Mouse (Mus musculus): ENCODE results near the gene Lhx3.

The Lhx3 gene

DNA sequence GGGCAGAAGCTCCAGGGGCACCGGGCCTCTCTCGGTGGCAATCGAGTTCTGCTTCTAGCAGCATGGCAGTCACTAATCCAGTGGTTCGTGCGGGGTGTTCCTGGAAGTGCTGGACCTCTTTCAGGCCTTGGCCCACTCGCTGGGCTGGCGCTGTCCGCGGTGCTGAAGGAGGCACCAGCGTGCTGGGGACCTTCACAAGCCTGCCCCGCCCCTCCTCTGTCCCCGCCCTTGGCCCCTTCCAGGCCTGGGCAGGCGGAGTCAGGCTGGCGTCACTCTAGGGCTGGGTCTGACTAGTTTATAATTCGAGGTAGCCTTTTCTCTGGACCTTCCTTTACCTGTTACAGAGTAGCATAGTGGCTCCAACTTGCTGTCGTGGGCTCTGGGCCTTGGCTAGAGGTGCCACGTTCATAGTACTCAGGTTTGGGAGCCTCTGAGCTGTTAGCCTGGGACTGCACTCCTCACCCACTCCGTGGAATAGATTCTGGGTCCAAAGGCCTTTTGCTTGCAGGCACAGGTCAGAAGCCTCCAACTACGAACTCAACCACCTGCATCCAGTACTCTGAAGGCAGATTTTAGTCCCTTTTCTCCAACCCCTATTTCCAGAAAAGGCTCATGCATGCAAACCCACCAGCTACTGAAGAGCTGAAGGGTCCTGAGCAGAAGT, at the start of gene Lhx3:
TSS of gene Lhx3 (minus strand) at position 164 of the 664 bp plus-strand sequence.
- in situ Hi-C loops (cut with MboI; ENCODE audit: unreplicated experiment in 2 of 2): no loop called here

DNA sequence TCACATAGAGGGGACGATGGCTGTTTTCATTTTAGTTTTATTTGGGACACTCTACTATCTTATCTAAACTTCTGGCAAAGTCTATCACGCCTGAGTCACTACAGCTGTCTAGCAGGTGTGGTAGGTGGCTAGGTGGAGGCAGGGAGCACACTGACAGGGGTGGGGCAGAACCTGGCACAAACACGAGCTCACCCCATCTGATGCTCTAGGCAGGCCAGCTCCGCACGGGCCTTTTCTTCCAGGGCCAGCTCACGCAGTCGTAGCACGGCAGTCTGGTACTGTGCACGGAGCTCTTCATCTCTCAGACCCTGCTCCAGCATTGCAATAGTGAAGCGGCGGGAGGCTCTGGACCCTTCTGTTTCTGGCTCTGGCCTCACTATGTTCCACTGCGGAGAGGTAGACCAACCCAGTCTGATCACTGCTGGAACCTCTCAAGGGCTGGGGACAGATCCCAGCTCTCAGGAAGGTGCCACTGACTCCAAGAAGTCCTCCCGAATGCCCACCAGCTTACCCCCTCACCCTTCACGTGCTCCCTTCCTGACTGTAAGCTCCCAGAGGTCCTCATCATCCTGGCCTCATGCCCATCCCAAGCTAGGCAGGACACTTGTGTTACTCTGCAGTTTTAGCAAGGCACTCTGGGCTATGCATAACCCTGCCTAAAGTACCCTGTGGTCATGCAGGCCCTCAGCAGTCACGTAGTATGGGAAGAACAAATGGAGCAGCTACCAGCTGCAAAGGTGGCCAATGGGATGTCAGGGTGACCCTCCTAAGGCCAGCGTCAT, 49.4 kb upstream of the Lhx3 start:
- in situ Hi-C loops (cut with MboI; ENCODE audit: unreplicated experiment in 2 of 2): no loop called here

DNA sequence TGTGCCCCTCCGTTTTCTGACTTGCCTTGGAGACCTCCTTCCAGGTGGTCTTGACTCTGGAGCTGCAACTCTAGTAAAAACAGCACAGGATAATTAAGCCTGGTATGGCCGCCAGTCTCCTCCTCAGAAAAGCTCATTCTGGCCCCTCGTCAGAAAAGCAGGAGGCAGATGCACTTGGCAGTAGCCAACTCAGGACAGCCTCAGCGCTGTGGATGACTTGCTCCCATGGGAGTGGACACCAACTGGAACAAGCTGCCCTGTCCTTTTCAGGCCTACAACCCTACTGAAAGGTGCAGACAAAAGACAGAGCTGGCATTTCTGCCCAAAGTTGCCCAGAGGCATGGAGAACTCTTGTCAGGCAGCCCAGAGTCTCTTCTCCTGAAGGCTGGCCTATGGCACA, 46.7 kb upstream of the Lhx3 start:
- in situ Hi-C loops (cut with MboI; ENCODE audit: unreplicated experiment in 2 of 2): no loop called here

DNA sequence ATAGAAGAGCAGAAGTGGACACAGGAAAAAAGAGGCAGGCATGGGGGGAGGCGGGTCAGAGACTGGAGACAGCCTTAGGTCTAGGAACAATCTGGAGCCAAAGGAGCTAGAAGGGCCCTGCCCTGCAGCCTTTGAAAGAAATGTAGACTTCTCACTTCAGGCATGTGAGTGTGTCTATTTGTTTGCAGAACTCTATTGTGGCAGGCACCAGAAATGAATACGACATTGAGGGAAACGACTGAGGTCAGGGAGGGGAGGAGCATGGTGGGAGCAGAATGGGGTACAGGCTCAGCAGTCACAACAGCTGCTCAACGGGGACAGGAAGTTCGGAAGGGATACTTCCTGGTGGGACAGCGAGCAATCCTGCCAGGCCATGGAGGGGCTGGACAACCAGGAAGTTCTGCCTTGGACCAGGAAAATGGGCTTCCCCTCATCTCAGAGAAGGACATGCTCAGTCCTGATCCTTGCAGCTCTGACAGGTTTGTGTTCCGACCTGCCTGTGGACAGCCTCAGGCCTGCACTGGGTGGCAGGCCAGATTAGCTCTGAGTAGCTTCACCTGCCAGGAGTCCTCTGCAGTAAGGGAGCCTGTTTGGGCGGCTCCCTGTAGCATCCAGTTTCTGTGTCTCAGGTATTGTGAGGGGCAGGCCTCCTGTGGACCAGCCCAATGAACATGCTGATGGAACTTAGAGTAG, 44.6 kb upstream of the Lhx3 start:
- in situ Hi-C loops (cut with MboI; ENCODE audit: unreplicated experiment in 2 of 2): no loop called here

DNA sequence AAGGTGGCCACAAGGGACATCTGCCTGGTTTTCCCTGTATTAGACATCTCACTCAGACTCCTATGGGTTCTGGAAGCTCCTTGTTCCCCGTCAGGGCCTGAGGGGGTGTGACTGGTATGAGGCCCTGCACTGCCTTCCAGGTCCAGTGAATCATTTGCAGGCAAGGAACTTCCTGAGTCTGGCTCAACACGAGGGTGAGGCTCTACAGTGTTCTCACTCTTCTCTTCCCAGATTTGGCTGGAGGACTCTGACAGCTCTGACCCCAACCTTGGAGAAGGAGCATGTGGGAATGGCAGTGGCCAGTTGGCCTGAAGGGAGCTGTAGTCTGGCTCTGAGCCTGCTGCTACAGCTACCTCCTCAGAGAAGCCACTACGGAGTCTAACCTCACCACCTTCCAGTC, 39.4 kb upstream of the Lhx3 start:
- in situ Hi-C loops (cut with MboI; ENCODE audit: unreplicated experiment in 2 of 2): no loop called here

DNA sequence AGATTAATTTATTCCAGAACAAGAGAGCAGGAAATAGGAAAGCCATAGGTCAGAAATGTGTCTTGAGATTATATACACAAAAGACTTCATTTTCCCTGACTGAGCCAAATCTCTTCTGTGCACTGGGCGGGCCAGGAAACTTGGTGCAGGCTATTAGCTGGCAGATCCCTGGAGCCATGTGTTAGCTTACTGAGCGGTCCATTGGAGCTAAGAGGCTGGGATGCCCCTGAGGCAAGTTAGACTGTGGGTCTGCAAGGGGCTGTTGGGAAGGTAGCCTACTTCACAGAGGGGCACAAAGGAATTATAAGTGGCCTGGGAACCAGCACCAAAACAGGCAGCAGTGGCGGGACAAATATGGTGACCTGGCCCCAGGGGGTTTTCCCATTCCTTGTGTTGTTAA, 32.8 kb upstream of the Lhx3 start:
- in situ Hi-C loops (cut with MboI; ENCODE audit: unreplicated experiment in 2 of 2): no loop called here

DNA sequence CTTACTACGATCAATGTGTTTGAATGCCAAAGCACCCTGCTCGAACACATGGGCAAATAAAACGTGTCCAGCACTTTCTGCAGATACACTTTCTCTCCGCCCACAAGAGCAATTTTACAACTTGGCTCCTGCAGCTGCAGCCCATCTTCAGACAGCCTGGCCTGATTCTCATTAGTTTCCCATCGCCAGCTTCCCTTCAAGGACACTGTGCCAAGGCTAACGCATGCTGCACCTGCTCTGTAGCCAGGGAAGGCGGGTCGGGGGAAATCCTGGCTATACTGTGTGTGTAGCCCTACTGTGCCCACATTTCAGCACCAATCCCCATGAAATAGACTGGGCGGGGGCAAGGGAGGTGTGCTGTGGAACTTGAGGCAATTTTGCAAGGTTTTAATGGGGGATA, 32.2 kb upstream of the Lhx3 start:
- in situ Hi-C loops (cut with MboI; ENCODE audit: unreplicated experiment in 2 of 2): no loop called here

DNA sequence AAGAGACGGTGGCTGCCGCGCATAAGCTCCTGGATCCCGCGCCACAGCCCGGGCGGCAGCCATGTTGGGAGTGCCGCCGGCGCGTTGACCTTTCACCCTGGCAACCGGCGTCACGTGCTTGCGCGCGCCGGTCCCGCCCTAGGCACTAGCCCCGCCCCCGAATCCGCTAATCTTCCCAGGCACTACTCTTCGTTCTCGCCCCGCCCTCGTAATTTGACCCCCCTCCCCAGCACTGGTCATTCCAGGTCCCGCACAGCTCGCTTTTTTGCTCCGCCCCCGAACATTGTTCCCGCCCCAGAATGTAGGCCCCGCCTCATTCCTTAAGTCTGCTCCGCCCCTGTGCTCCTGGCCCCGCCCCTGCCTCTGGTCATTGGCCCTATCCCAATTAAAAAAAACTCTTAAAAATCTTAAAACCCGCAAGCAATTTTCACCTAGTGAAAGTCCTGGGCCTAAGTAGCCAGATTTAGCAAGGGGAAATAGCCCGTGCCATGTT, 29.2 kb upstream of the Lhx3 start, which contains the start of gene Qsox2:
TSS of gene Qsox2 (minus strand) at position 236 of the 493 bp plus-strand sequence.
- in situ Hi-C loops (cut with MboI; ENCODE audit: unreplicated experiment in 2 of 2): no loop called here

DNA sequence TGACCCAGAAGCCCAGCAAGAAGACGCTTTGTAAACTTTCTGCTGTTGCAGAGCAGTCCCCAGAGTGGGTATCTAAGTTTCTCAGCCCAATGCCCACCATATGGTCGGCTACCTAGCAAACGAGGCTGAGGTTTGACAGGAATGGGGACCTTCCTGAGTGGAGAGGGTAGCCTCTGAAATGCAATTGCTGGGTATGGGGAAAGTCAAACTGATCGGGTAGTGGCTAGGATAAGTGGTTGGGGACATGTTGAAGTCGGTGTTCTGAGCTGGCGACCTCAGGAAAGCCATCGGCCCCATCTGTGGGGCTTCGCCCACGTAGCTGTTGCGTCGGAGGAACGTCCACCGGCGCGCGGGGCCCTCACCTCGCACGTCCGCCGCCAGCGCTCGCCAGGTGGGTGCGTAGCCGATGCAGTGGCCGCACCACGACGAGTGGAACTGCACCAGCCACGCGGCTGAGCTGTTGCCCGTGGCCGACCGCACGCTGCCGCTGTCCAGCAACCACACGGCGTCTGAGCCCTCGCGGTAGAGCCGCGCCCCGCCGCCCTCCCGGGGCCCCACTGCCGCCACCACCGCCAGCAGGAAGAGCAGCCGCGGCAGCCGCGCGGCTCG, 28.7 kb upstream of the Lhx3 start:
- in situ Hi-C loops (cut with MboI; ENCODE audit: unreplicated experiment in 2 of 2): no loop called here

DNA sequence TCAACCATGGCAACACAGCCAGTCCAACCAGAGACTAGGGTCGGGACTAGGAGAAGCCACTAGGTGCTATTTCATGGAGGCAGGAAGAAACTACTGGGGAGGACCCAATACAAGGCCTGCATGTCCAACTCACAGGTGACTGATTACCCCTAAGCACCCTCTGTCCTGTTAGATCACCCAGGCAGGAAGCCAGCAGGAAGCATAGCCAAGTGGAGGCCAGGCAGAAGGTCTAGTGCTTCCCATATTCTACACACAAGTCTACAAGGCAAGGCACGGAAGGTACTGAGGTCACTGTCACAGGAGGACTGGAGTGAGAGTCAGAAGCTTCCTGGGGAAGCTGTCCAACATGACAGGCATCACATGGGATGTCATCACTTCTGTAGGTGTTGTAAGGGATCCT, 26.7 kb upstream of the Lhx3 start:
- in situ Hi-C loops (cut with MboI; ENCODE audit: unreplicated experiment in 2 of 2): no loop called here

DNA sequence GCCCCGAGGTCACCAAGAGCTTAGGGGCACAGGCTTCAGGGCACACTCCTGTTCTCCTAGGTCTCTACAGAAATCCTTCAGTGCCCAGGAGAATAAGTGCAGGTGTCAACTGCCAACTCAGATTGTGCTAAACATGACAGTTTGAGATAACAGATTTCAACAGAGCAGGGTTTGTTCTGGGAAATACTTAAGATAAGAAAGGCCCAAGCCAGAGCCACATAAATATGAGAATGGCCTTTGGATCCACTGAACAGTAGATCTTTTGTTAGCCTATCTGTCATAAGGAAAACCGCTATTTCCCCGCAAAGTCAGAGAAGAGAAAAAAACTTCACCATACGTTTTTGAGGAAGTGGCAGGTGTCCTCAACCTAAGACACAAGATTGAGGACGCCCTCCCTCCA, 26.2 kb upstream of the Lhx3 start:
- in situ Hi-C loops (cut with MboI; ENCODE audit: unreplicated experiment in 2 of 2): no loop called here

DNA sequence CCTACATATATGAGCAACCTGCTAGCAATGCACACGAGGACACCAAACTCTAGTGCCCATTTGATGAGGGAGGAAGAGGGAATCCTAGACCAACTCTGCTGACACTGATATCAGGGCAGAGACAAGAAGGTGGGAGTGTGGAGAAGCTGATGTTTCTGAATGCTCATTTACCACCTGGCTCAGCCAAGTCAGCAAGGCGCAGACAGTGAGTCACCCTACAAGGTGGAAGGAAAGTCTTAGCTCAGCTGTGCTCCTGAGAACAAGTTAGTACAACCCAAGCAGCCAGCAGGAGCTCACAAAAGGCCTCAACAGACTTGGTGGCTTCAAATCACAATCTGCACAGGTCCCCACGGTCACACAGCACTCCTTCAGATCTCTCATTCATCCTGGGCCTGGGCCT, 23.3 kb upstream of the Lhx3 start:
- in situ Hi-C loops (cut with MboI; ENCODE audit: unreplicated experiment in 2 of 2): no loop called here

DNA sequence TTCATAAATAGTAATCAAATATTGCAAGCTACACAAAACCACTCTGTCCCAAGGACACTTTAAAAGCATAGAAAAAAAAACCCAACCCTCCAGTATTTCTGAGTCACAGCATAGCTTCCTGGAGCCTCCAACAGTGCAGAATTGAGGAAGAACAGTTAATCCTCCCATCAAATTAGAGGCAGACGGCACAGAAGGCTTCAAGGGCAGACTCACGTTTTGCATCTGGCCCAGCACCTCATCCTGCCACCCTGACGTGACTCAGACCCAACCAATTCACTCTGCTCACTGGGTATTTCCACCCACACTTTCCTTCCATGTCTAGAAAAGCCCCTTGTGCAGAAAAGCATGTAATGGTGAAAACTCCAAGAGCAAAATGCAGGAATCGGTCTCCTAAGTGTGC, 22.2 kb upstream of the Lhx3 start:
- in situ Hi-C loops (cut with MboI; ENCODE audit: unreplicated experiment in 2 of 2): no loop called here

DNA sequence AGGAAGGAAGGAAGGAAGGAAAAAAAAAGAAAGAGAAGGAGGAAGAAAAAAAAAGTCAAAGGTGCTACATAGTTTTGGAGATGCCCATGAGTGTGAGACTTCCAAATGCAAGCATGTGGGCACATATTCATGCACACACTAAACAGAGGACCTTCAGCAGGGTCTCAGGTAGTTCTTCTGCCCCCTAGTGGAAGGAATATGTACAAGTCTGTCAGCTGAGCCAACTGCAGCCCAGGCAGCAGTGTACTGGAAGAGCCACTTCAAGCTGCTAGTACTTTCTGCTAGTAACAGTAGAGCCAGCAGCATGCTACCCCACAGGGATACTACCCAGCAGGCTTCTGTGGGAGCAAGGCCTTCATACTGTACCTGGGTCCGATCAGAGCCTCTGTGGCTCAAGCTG, 19.7 kb upstream of the Lhx3 start:
- in situ Hi-C loops (cut with MboI; ENCODE audit: unreplicated experiment in 2 of 2): no loop called here

DNA sequence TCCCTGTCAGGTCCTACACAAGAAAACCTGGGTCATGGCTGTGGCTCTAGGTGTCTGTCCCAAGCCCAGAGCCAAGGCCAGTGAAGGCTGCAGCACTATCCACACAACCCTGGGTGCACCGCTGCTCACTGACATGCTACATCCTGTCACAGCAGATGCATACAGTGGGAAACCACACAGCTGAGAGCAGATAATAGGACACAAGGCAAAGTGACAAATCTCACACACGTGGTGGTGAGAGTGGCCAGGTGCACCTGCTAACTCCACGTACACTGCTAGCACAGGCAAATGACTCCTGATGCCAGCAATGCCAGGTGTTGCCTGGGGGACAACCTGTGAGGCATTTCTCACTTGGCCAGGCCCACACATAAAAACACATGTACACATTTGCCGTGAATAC, 17.2 kb upstream of the Lhx3 start:
- in situ Hi-C loops (cut with MboI; ENCODE audit: unreplicated experiment in 2 of 2): no loop called here

DNA sequence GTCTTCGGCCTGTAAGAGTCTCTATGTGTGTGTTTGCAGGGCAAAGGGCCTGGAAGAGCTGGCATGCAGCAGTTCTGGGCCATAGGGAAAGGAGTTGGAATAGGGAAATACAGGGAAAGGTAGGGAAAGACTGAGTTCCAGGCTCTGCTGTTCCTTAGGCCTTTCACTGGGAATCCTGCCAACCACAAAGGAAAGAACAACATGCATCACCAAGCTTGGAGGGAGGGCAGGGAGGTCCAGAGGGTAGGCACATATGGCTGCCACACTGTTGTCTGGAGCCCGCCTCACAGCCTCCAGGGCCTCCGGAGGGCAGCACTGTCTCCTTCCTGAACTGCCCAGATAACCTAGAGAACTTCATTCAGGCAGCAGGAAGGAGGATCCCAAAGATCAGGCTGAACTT, 15.9 kb upstream of the Lhx3 start:
- in situ Hi-C loops (cut with MboI; ENCODE audit: unreplicated experiment in 2 of 2): no loop called here

DNA sequence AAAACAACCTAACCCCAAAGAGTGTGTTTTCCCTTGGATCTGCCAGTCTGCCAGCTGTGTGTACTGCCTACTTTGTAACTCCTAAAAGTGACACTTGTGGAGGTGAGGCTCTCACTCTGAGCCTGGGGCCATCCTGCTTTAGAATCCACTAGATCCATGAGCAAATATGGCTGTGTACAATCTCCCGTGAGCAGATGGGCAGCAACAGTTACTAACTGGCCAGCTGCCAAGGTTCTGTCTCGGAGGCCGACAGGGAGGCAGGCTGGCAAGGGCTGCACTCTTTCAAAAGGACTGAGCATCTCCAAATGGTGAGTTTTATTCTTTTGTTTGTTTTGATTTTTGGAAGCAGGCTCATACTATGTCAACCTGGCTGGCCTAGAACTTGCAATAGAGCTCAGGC, 6.4 kb upstream of the Lhx3 start:
- in situ Hi-C loops (cut with MboI; ENCODE audit: unreplicated experiment in 2 of 2): no loop called here

DNA sequence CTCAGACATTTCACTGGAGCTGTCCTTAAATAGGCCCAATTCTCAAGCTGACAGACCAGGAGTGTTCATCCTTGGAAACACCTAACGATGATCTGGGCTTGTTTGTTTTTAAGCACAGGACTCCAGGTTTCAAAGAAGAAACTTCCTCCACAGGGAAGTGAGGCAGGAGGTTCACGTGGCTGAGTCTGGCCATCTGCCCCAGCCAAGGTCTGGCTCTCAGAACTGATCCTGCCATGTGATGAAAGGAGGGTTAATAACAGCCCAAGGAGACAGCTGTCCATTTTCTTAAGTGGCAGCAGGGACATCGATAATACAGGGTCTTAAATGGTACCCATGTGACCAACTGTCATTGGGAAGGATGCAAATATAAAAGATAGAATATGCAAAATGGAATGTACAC, 1.5 kb upstream of the Lhx3 start:
- in situ Hi-C loops (cut with MboI; ENCODE audit: unreplicated experiment in 2 of 2): no loop called here

DNA sequence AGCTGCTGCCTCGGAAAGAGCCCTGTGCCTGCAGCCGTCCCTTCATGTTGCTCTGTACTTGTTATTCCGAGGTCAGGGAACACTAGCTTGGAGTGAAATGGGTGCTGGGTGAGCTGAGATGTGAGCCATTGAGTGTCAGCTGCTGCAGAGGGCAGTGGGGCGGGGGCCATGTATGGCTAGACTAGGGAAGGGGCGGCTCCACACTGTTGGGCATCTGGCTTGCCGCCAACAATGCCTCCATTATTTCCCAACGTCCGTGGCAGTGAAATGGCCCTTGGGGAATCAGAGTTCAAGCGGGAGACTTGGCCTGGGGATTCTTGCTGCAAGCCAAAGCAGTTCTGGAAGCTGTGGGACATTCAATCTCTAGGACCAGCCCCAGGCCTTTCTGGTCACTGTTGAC, 530 bp downstream of the Lhx3 start:
- in situ Hi-C loops (cut with MboI; ENCODE audit: unreplicated experiment in 2 of 2): no loop called here

DNA sequence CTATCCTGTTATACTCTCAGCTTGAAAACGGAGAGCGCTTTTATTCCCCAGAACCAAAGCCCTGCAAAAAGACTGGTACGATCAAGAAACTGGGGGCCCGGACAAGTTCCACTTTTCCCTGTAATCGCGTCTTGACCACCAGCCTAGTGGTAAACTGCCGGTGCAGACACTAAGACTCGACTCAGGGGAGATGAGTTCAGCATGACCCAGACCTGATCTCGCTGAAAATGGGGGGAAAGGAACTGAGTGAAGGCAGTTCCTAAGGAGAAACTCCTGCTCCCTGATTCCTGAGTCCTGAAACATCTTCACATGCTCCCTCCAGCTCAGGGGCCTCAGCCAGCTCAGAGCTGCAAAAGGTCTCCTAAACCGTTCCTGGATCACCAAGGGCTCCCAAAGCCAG, 2.3 kb downstream of the Lhx3 start:
- in situ Hi-C loops (cut with MboI; ENCODE audit: unreplicated experiment in 2 of 2): no loop called here

DNA sequence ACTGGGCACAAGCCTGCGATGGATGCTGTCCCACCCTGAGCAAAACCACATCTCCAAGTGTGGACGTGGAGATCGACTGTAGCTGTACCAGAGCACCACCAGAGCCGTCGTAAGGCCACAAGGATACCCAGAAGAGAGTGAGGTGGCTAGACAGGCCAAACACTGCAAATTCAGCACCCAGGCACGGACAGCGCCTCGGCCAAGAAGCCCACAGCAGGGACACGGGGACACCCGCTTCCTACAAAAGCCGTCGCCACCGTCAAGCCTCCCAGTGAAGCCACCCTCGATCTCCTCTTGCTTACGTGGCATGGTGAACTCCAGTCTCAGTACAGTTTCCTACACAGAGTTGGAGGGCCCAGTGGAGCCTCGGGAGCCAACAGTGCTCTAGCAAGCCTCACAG, 3.0 kb downstream of the Lhx3 start:
- in situ Hi-C loops (cut with MboI; ENCODE audit: unreplicated experiment in 2 of 2): no loop called here

Data from v-Abl transformed pro-B cells (cell line).